Mouse (Mus musculus) midbrain, embryonic 10.5 days (tissue): ENCODE measurements around the gene Slc35g3. TPM values are rescaled to one million over a fixed set of nuclear protein-coding genes. Genes with fewer than 3 reads are reported as not detected.
A peak's percentile ranks its signal among the peaks of the same experiment; 100 is the strongest.

ENCODE experiments used
- DNase-seq: peaks from one replicate; pipeline ENCODE4 v3.0.0-alpha.2; 2017; ENCODE audit warnings: low spot score
- H3K27ac ChIP-seq: fragments of 300-500 bp; sonication (generic); replicated peaks from 2 replicates; pipeline ENCODE4 v1.5.1; 2016; ENCODE audit warnings: mild to moderate bottlenecking
- H3K27me3 ChIP-seq: fragments of 300-500 bp; sonication (generic); 2 replicates; pipeline ENCODE4 v1.6.1; 2016; ENCODE audit warnings: low read depth, mild to moderate bottlenecking; ENCODE audit not compliant: poor library complexity, severe bottlenecking
- H3K36me3 ChIP-seq: fragments of 300-500 bp; sonication (generic); 2 replicates; pipeline ENCODE4 v1.6.1; 2016; ENCODE audit warnings: mild to moderate bottlenecking, moderate library complexity
- H3K4me1 ChIP-seq: fragments of 300-500 bp; sonication (generic); 2 replicates; pipeline ENCODE4 v1.6.1; 2016
- H3K4me3 ChIP-seq: fragments of 300-500 bp; sonication (generic); 2 replicates; pipeline ENCODE4 v1.5.1; 2016; ENCODE audit warnings: mild to moderate bottlenecking, moderate library complexity
- H3K9me3 ChIP-seq: fragments of 300-500 bp; sonication (generic); replicated peaks from 2 replicates; pipeline ENCODE4 v1.6.1; 2016; ENCODE audit warnings: mild to moderate bottlenecking
- WGBS: fragments of 180-500 bp; shearing (Covaris S2); methylation state at CpG from one replicate; pipeline ENCODE4 v1.1.7; 2016; 5-methylcytosine and 5-hydroxymethylcytosine counted together
- polyA plus RNA-seq: library from polyadenylated mRNA; unstranded; fragments of >200 nt; fragmentation: Nextera tagmentation; extraction: Ambion mirVana; gene quantifications from 2 replicates; pipeline ENCODE4 v1.2.1, GENCODE M21; 2016

Gene Slc35g3
- polyA plus RNA-seq, 1 experiment from 2014 or later, result not detected

GRCm38 (mm10) chr11:69778258-69778982 lies 16.7 kb upstream of the Slc35g3 start:
- H3K4me3 ChIP-seq, result no peak overlapping the region
- 0 out of 2 replicates have a peak, but pooled peaks cover 2% of the 10 kb centered on the region for H3K36me3 ChIP-seq
- H3K27me3 ChIP-seq, result peaks cover 57% of the 10 kb centered on the region
- no peaks in the 10 kb centered on the region for H3K9me3 ChIP-seq
- 73% methylated on average over 23 of the region's 23 CpGs for WGBS
- no peak overlapping the region for H3K27ac ChIP-seq
- DNase-seq, result no peak
- peaks cover 23% of the 10 kb centered on the region for H3K4me1 ChIP-seq

- Histone ChIP-seq H3K27me3 (peaks cover 57% of the 10 kb centered on the region), H3K27ac (no peak overlapping the region), H3K4me3 (no peak overlapping the region), H3K4me1 (peaks cover 23% of the 10 kb centered on the region), H3K9me3 (no peaks in the 10 kb centered on the region), H3K36me3 (0 out of 2 replicates have a peak, but pooled peaks cover 2% of the 10 kb centered on the region)
- no peak for DNase-seq
- WGBS, result 69% methylated on average over 26 of the region's 26 CpGs
Observed at GRCm38 (mm10) chr11:69777504-69778257, 15.9 kb upstream of the Slc35g3 start.

- DNase-seq, result no peak
- peaks cover 23% of the 10 kb centered on the region for H3K4me1 ChIP-seq
- peaks cover 49% of the 10 kb centered on the region for H3K27me3 ChIP-seq
- WGBS, result 85% methylated on average over 20 of the region's 20 CpGs
- 0 out of 2 replicates have a peak, but pooled peaks cover 2% of the 10 kb centered on the region for H3K36me3 ChIP-seq
- H3K9me3 ChIP-seq, result no peaks in the 10 kb centered on the region
- H3K27ac ChIP-seq, result 0 out of 2 replicates have a peak overlapping the region, but pooled peaks have one; percentile 9
- H3K4me3 ChIP-seq, result no peak overlapping the region
Observed at GRCm38 (mm10) chr11:69776488-69776887, 14.7 kb upstream of the Slc35g3 start.

- Histone ChIP-seq H3K36me3 (0 out of 2 replicates have a peak, but pooled peaks cover 2% of the 10 kb centered on the region), H3K4me3 (no peak overlapping the region), H3K27me3 (peaks cover 49% of the 10 kb centered on the region), H3K9me3 (no peaks in the 10 kb centered on the region), H3K4me1 (peaks cover 23% of the 10 kb centered on the region), H3K27ac (peak overlapping the region; percentile 13; the same call in 1 of the 2 replicates)
- 70% methylated on average over 10 of the region's 10 CpGs for WGBS
- no peak for DNase-seq
Observed at GRCm38 (mm10) chr11:69775716-69776115, 13.9 kb upstream of the Slc35g3 start.

- Histone ChIP-seq H3K9me3 (no peaks in the 10 kb centered on the region), H3K4me3 (no peak overlapping the region), H3K27ac (no peak overlapping the region), H3K27me3 (peaks cover 49% of the 10 kb centered on the region), H3K36me3 (0 out of 2 replicates have a peak, but pooled peaks cover 2% of the 10 kb centered on the region), H3K4me1 (peaks cover 23% of the 10 kb centered on the region)
- WGBS, result 58% methylated on average over 5 of the region's 5 CpGs
- no peak for DNase-seq
Observed at GRCm38 (mm10) chr11:69774961-69775360, 13.2 kb upstream of the Slc35g3 start.

GRCm38 (mm10) chr11:69767625-69767909 lies 5.8 kb upstream of the Slc35g3 start:
- no peak for DNase-seq
- Histone ChIP-seq H3K27me3 (peaks cover 14% of the 10 kb centered on the region), H3K9me3 (no peaks in the 10 kb centered on the region), H3K36me3 (no peaks in the 10 kb centered on the region), H3K4me3 (peak overlapping the region; percentile 89; the same call in 1 of the 2 replicates), H3K4me1 (peaks cover 28% of the 10 kb centered on the region), H3K27ac (no peak overlapping the region)
- WGBS, result 71% methylated on average over 4 of the region's 4 CpGs

- no peak overlapping the region for H3K27ac ChIP-seq
Observed at GRCm38 (mm10) chr11:69766872-69767624, 5.3 kb upstream of the Slc35g3 start.

GRCm38 (mm10) chr11:69766126-69766609 lies 4.4 kb upstream of the Slc35g3 start:
- Histone ChIP-seq H3K4me3 (peak overlapping the region; percentile 89), H3K9me3 (no peaks in the 10 kb centered on the region), H3K4me1 (peaks cover 32% of the 10 kb centered on the region), H3K27ac (peak overlapping the region; percentile 92), H3K36me3 (no peaks in the 10 kb centered on the region), H3K27me3 (peaks cover 14% of the 10 kb centered on the region)
- DNase-seq, result peak; percentile 66
- WGBS, result under 1% methylated on average over 37 of the region's 37 CpGs

More at GRCm38 (mm10) chr11:69766872-69767624, 5.3 kb upstream of the Slc35g3 start:
- no peak for DNase-seq
- Histone ChIP-seq H3K4me3 (peak overlapping the region; percentile 89), H3K27me3 (peaks cover 14% of the 10 kb centered on the region), H3K4me1 (peaks cover 28% of the 10 kb centered on the region), H3K36me3 (no peaks in the 10 kb centered on the region), H3K9me3 (no peaks in the 10 kb centered on the region)
- 72% methylated on average over 13 of the region's 13 CpGs for WGBS

GRCm38 (mm10) chr11:69765221-69766125 lies 3.7 kb upstream of the Slc35g3 start, which contains the start of gene Zbtb4:
Gene Zbtb4 (plus strand): TSS chr11:69765912.
- peak within 1 kb of the TSS; percentile 92 for H3K27ac ChIP-seq
- H3K9me3 ChIP-seq, result no peaks in the 10 kb centered on the region
- no peaks in the 10 kb centered on the region for H3K36me3 ChIP-seq
- WGBS, result 22% methylated on average over 42 of the region's 55 CpGs
- H3K4me1 ChIP-seq, result peaks cover 39% of the 10 kb centered on the region
- peak; percentile 47 for DNase-seq
- peaks cover 14% of the 10 kb centered on the region for H3K27me3 ChIP-seq
- H3K4me3 ChIP-seq, result peak within 1 kb of the TSS; percentile 89

- no peaks in the 10 kb centered on the region for H3K36me3 ChIP-seq
- no peaks in the 10 kb centered on the region for H3K9me3 ChIP-seq
- no peak for DNase-seq
- peaks cover 14% of the 10 kb centered on the region for H3K27me3 ChIP-seq
- 72% methylated on average over 7 of the region's 7 CpGs for WGBS
- H3K27ac ChIP-seq, result no peak overlapping the region
- H3K4me3 ChIP-seq, result no peak overlapping the region
- peaks cover 53% of the 10 kb centered on the region for H3K4me1 ChIP-seq
Observed at GRCm38 (mm10) chr11:69763551-69763950, 1.8 kb upstream of the Slc35g3 start.

GRCm38 (mm10) chr11:69760901-69761200 lies 917 bp downstream of the Slc35g3 start:
- WGBS, result 92% methylated on average over 7 of the region's 7 CpGs
- no peaks in the 10 kb centered on the region for H3K9me3 ChIP-seq
- peak overlapping the region; percentile 21; the same call in 1 of the 2 replicates for H3K4me3 ChIP-seq
- H3K4me1 ChIP-seq, result peaks cover 54% of the 10 kb centered on the region
- peak overlapping the region; percentile 97 for H3K27ac ChIP-seq
- H3K36me3 ChIP-seq, result no peaks in the 10 kb centered on the region
- no peak for DNase-seq
- no peaks in the 10 kb centered on the region for H3K27me3 ChIP-seq
